Mouse (Mus musculus) cortical plate, adult 2 months (tissue): Measurements from ENCODE around the gene Sult6b1.

Source experiments
- CTCF ChIP-seq: fragments of 200-500 bp; IDR thresholded peaks from 2 replicates; pipeline ENCODE4 v1.5.1; 2011; ENCODE audit warnings: mild to moderate bottlenecking, control low read depth, low read length; ENCODE audit not compliant: insufficient read depth; ENCODE audit errors: extremely low read depth
- POLR2A ChIP-seq: fragments of 200-500 bp; IDR thresholded peaks from 2 replicates; pipeline ENCODE4 v1.6.1; 2011; ENCODE audit warnings: mild to moderate bottlenecking, low read length, control low read depth; ENCODE audit not compliant: insufficient read depth; ENCODE audit errors: extremely low read depth

- no peak for TF ChIP-seq POLR2A
- TF ChIP-seq CTCF, result no peak
These were observed 64.4 kb downstream of the Sult6b1 start for GRCm38 (mm10) chr17:78842271-78842928.
